Mouse (Mus musculus) lung, adult 2 months (tissue): Measurements from ENCODE around the gene Aida. TPM values are rescaled to one million over a fixed set of nuclear protein-coding genes. Genes with fewer than 3 reads are reported as not detected.

Source experiments
- DNase-seq: peaks from one replicate; pipeline ENCODE4 v3.0.0; 2022
- H3K4me1 ChIP-seq: fragments of 200-500 bp; 2 replicates; pipeline ENCODE4 v1.6.1; 2011; ENCODE audit warnings: low read length; ENCODE audit not compliant: control insufficient read depth, insufficient read depth
- H3K4me3 ChIP-seq: fragments of 200-500 bp; replicated peaks from 2 replicates; pipeline ENCODE3; 2011; ENCODE audit warnings: low read depth, mild to moderate bottlenecking, control low read depth, low read length; ENCODE audit errors: extremely low read depth
- CTCF ChIP-seq: fragments of 200-500 bp; IDR thresholded peaks from 2 replicates; pipeline ENCODE4 v1.5.1; 2011; ENCODE audit warnings: mild to moderate bottlenecking, low read length, control low read depth; ENCODE audit not compliant: insufficient read depth
- POLR2A ChIP-seq: fragments of 200-500 bp; IDR thresholded peaks from 2 replicates; pipeline ENCODE4 v1.6.1; 2011; ENCODE audit warnings: low read depth, mild to moderate bottlenecking, control low read depth, low read length, borderline replicate concordance; ENCODE audit errors: extremely low read depth
- WGBS: fragments of 180-500 bp; shearing (Covaris S2); methylation state at CpG from one replicate; pipeline ENCODE4 v1.1.7; 2018; 5-methylcytosine and 5-hydroxymethylcytosine counted together
- polyA plus RNA-seq: library from polyadenylated mRNA; depleted of rRNA; stranded (reverse); fragments of >200 nt; gene quantifications from 2 replicates; pipeline ENCODE4 v1.2.3, GENCODE M21; 2012; rRNA removed

Aida gene
- polyA plus RNA-seq, 1 experiment = 24.7 TPM

GRCm38 (mm10) chr1:183358901-183359300, 62.5 kb downstream of the Aida start:
- Histone ChIP-seq H3K4me3 (no peak overlapping the region), H3K4me1 (no peaks in the 10 kb centered on the region)
- 90% methylated on average over 3 of the region's 3 CpGs for WGBS
- TF ChIP-seq CTCF (no peak), POLR2A (no peak)
- no peak for DNase-seq

GRCm38 (mm10) chr1:183362301-183362700, 65.9 kb downstream of the Aida start:
- 62% methylated on average over 5 of the region's 5 CpGs for WGBS
- TF ChIP-seq POLR2A (no peak), CTCF (no peak)
- no peak for DNase-seq
- H3K4me1 ChIP-seq = no peaks in the 10 kb centered on the region
- no peak overlapping the region for H3K4me3 ChIP-seq

- 71% methylated on average over 14 of the region's 14 CpGs for WGBS
- H3K4me3 ChIP-seq = no peak overlapping the region
- no peak for TF ChIP-seq POLR2A
- TF ChIP-seq CTCF = no peak
- no peaks in the 10 kb centered on the region for H3K4me1 ChIP-seq
- no peak for DNase-seq
These were observed 66.6 kb downstream of the Aida start for GRCm38 (mm10) chr1:183362729-183363576.

GRCm38 (mm10) chr1:183363577-183363867, 67.1 kb downstream of the Aida start:
- no peak for DNase-seq

GRCm38 (mm10) chr1:183366361-183366760, 70.0 kb downstream of the Aida start:
- Histone ChIP-seq H3K4me3 (no peak overlapping the region), H3K4me1 (no peaks in the 10 kb centered on the region)
- DNase-seq = no peak
- TF ChIP-seq POLR2A (no peak), CTCF (no peak)
- WGBS = 96% methylated on average over 5 of the region's 5 CpGs

More at GRCm38 (mm10) chr1:183363577-183363867, 67.1 kb downstream of the Aida start:
- no peak for TF ChIP-seq POLR2A
- no peak for TF ChIP-seq CTCF
- Histone ChIP-seq H3K4me1 (no peaks in the 10 kb centered on the region), H3K4me3 (no peak overlapping the region)
- WGBS = 66% methylated on average over 5 of the region's 5 CpGs

GRCm38 (mm10) chr1:183368601-183369400, 72.4 kb downstream of the Aida start:
- TF ChIP-seq POLR2A = no peak
- TF ChIP-seq CTCF = no peak
- no peaks in the 10 kb centered on the region for H3K4me1 ChIP-seq
- 3% methylated on average over 56 of the region's 56 CpGs for WGBS
- H3K4me3 ChIP-seq = peak overlapping the region; percentile 79
- DNase-seq = no peak

- WGBS = under 1% methylated on average over 48 of the region's 51 CpGs
- peak; percentile 89 for DNase-seq
- peak; percentile 71; the same call in 1 of the 2 replicates for TF ChIP-seq POLR2A
- TF ChIP-seq CTCF = no peak
These were observed 73.1 kb downstream of the Aida start, which contains the start of gene Mia3 for GRCm38 (mm10) chr1:183369427-183370014. TSS of gene Mia3 (minus strand) at chr1:183369553.

GRCm38 (mm10) chr1:183374728-183375127, 78.3 kb downstream of the Aida start:
- DNase-seq = no peak
- WGBS = 81% methylated on average over 5 of the region's 5 CpGs
- Histone ChIP-seq H3K4me3 (no peak overlapping the region), H3K4me1 (no peaks in the 10 kb centered on the region)
- TF ChIP-seq POLR2A (no peak), CTCF (no peak)

More at GRCm38 (mm10) chr1:183369427-183370014, 73.1 kb downstream of the Aida start, which contains the start of gene Mia3:
- Histone ChIP-seq H3K4me3 (peak within 1 kb of the TSS; percentile 79), H3K4me1 (no peaks in the 10 kb centered on the region)

Other genes with a start within 250 kb of the Aida start
- 9.2 and 9.7 TPM in 2 replicates for gene Disp1, start 75.1 kb upstream of the Aida start, polyA plus RNA-seq
- gene Brox, start 679 bp downstream of the Aida start, polyA plus RNA-seq = 14.9 and 19.3 TPM in 2 replicates
- 45.6 and 57.0 TPM in 2 replicates for gene Mia3, start 73.0 kb downstream of the Aida start, polyA plus RNA-seq
- 5.6 and 10.3 TPM in 2 replicates for gene Taf1a, start 92.4 kb downstream of the Aida start, polyA plus RNA-seq
- 0.08 and 0.10 TPM in 2 replicates for gene Hhipl2, start 121.6 kb downstream of the Aida start, polyA plus RNA-seq